ENCODE assay signal across 8 mouse cellular contexts in genomic region chr14:24244330-24245176, GRCm38 (mm10). TPM values are rescaled to one million over a fixed set of nuclear protein-coding genes. Genes with fewer than 3 reads are reported as not detected.
DNase-seq lines count a peak whose midpoint lies in the region; ATAC-seq and TF ChIP-seq lines count a peak whose summit lies in the region.

No protein-coding gene starts in this region.

- no peaks in the 10 kb centered on the region; the same call in 1 of the 2 replicates for H3K27me3 ChIP-seq in heart, embryonic 10.5 days (ENCODE audit: insufficient read depth, poor library complexity, severe bottlenecking)
- no peaks in the 10 kb centered on the region for H3K27me3 ChIP-seq in kidney, embryonic 14.5 days (ENCODE audit: control insufficient read depth, insufficient read depth, low read length)
- H3K27me3 ChIP-seq in lung, embryonic 16.5 days (ENCODE audit: control insufficient read depth, insufficient read depth, low read depth, low read length), result no peaks in the 10 kb centered on the region
- no peaks in the 10 kb centered on the region for H3K27me3 ChIP-seq in small intestine, adult 2 months (ENCODE audit: control insufficient read depth, insufficient read depth, low read length)

- TF ChIP-seq POLR2A in small intestine, adult 2 months (IDR thresholded peaks at IDR 0.05; ENCODE audit: low read depth, low read length), result no peak

- peak overlapping the region; percentile 81 for H3K4me3 ChIP-seq in heart, embryonic 10.5 days
- peak overlapping the region; percentile 84 for H3K4me3 ChIP-seq in kidney, embryonic 14.5 days (ENCODE audit: low read length)
- peak overlapping the region; percentile 80 for H3K4me3 ChIP-seq in lung, embryonic 16.5 days (ENCODE audit: low read length)
- H3K4me3 ChIP-seq in small intestine, adult 2 months (ENCODE audit: low read depth, low read length), result peak overlapping the region; percentile 99

- no peak for TF ChIP-seq CTCF in small intestine, adult 2 months (IDR thresholded peaks at IDR 0.05; ENCODE audit: extremely low read depth, insufficient read length, insufficient replicate concordance, low read depth, low read length)

- H3K4me1 ChIP-seq in heart, embryonic 10.5 days, result peaks cover 30% of the 10 kb centered on the region; the same call in 1 of the 2 replicates
- H3K4me1 ChIP-seq in kidney, embryonic 14.5 days (ENCODE audit: control insufficient read depth, insufficient read depth, low read length), result peaks cover 7% of the 10 kb centered on the region; the same call in 1 of the 2 replicates
- peaks cover 6% of the 10 kb centered on the region; the same call in 1 of the 2 replicates for H3K4me1 ChIP-seq in lung, embryonic 16.5 days (replicated peaks; ENCODE audit: control insufficient read depth, insufficient read depth, low read length)
- no peaks in the 10 kb centered on the region; the same call in 1 of the 2 replicates for H3K4me1 ChIP-seq in small intestine, adult 2 months (ENCODE audit: control insufficient read depth, insufficient read depth, insufficient read length, low read length)

- peak; percentile 16 for DNase-seq in thymus, postnatal 4 days
- no peak for DNase-seq in thymus, postnatal 10 days (ENCODE audit: low spot score in 2 of 2)
- peak; percentile 39 to 41 for DNase-seq in cerebellum, postnatal 10 days
- no peak for DNase-seq in heart, embryonic 10.5 days (ENCODE audit: low spot score)
- no peak for DNase-seq in ovary, adult 18-20 months (ENCODE audit: low spot score)

- ATAC-seq in kidney, embryonic 14.5 days (ENCODE audit: low FRiP score, low TSS enrichment), result peak; percentile 53; the same call in 1 of the 2 replicates
- 0 out of 2 replicates have a peak, but pooled peaks have one; percentile 37 for ATAC-seq in lung, embryonic 16.5 days (ENCODE audit: low read depth)

- WGBS in heart, embryonic 10.5 days, result 1% methylated on average over 40 of the region's 40 CpGs
- WGBS in kidney, embryonic 14.5 days, result 1% methylated on average over 40 of the region's 40 CpGs
- WGBS in lung, embryonic 16.5 days, result under 1% methylated on average over 40 of the region's 40 CpGs
- WGBS in small intestine, adult 2 months, result under 1% methylated on average over 40 of the region's 40 CpGs

- H3K9me3 ChIP-seq in heart, embryonic 10.5 days, result no peaks in the 10 kb centered on the region
- no peaks in the 10 kb centered on the region for H3K9me3 ChIP-seq in kidney, embryonic 14.5 days (ENCODE audit: control insufficient read depth, low read length)
- no peaks in the 10 kb centered on the region for H3K9me3 ChIP-seq in lung, embryonic 16.5 days (ENCODE audit: control insufficient read depth, low read length)

- peak overlapping the region; percentile 95 for H3K4me2 ChIP-seq in kidney, embryonic 14.5 days (replicated peaks; ENCODE audit: low read depth, low read length)
- peak overlapping the region; percentile 92 for H3K4me2 ChIP-seq in lung, embryonic 16.5 days (ENCODE audit: low read depth, low read length)

- H3K27ac ChIP-seq in heart, embryonic 10.5 days, result peak overlapping the region; percentile 99
- H3K27ac ChIP-seq in kidney, embryonic 14.5 days (ENCODE audit: low read depth, low read length), result peak overlapping the region; percentile 89
- H3K27ac ChIP-seq in lung, embryonic 16.5 days (ENCODE audit: low read length), result peak overlapping the region; percentile 95
- peak overlapping the region; percentile 79 for H3K27ac ChIP-seq in small intestine, adult 2 months (ENCODE audit: insufficient read depth, low read depth, low read length)

- peak overlapping the region; percentile 95 for H3K9ac ChIP-seq in kidney, embryonic 14.5 days (ENCODE audit: low read depth, low read length)
- peak overlapping the region; percentile 91 for H3K9ac ChIP-seq in lung, embryonic 16.5 days (ENCODE audit: low read length)

- H3K36me3 ChIP-seq in heart, embryonic 10.5 days, result peaks cover 16% of the 10 kb centered on the region
- peaks cover 5% of the 10 kb centered on the region for H3K36me3 ChIP-seq in kidney, embryonic 14.5 days (ENCODE audit: control insufficient read depth, insufficient read depth, low read length)
- no peaks in the 10 kb centered on the region for H3K36me3 ChIP-seq in lung, embryonic 16.5 days (ENCODE audit: control insufficient read depth, insufficient read depth, low read length)
- H3K36me3 ChIP-seq in small intestine, adult 2 months (ENCODE audit: control insufficient read depth, insufficient read depth, low read length), result no peaks in the 10 kb centered on the region

RNA-seq across cellular contexts. Expression of gene Dlg5, which starts 1.2 kb away (rescaled TPM):
- 11.3 and 15.1 TPM in 2 replicates for polyA plus RNA-seq in heart, embryonic 10.5 days (2016; fragmentation: Nextera tagmentation; extraction: Ambion mirVana)
- polyA plus RNA-seq in kidney, embryonic 14.5 days (2014; fragmentation: Nextera tagmentation; extraction: Ambion mirVana), result 24.7 and 26.9 TPM in 2 replicates
- 9.9 and 11.8 TPM in 2 replicates for polyA plus RNA-seq in lung, embryonic 16.5 days (2015; fragmentation: Nextera tagmentation; extraction: Ambion mirVana)
- polyA plus RNA-seq in small intestine, adult 2 months (2012; rRNA removed), result 10.4 and 21.1 TPM in 2 replicates

RNA-seq across cellular contexts. Expression of gene E330034G19Rik, which starts 48.5 kb away (rescaled TPM):
- polyA plus RNA-seq in heart, embryonic 10.5 days (2016; fragmentation: Nextera tagmentation; extraction: Ambion mirVana), result not detected in 2 replicates
- not detected in 2 replicates for polyA plus RNA-seq in kidney, embryonic 14.5 days (2014; fragmentation: Nextera tagmentation; extraction: Ambion mirVana)
- not detected in 2 replicates for polyA plus RNA-seq in lung, embryonic 16.5 days (2015; fragmentation: Nextera tagmentation; extraction: Ambion mirVana)
- polyA plus RNA-seq in small intestine, adult 2 months (2012; rRNA removed), result not detected in 2 replicates

Comparison
In these comparisons a context has a peak if more than half of its experiments do, and no peak if none do; other contexts are left out.
1. DNase-seq: peak in thymus, postnatal 4 days (single experiment) and cerebellum, postnatal 10 days (2 of 2); none in thymus, postnatal 10 days (0 of 2), heart, embryonic 10.5 days (single experiment) and ovary, adult 18-20 months (single experiment).
2. Peak in every context shown above with its lines, with median percentiles within 50 percentile points of each other: H3K27ac ChIP-seq and H3K4me3 ChIP-seq.